Mouse (Mus musculus): Measurements from ENCODE around the gene Fzd5. TPM values are rescaled to one million over a fixed set of nuclear protein-coding genes. Genes with fewer than 3 reads are reported as not detected.

The Fzd5 gene
- 127 and 141 TPM in 2 replicates for polyA plus RNA-seq (2012; rRNA removed)

GRCm38 (mm10) chr1:64737502-64738179, at the start of gene Fzd5:
Gene Fzd5 (minus strand): TSS chr1:64737751.

GRCm38 (mm10) chr1:64690213-64691013, 47.1 kb downstream of the Fzd5 start, which contains the start of gene Ccnyl1:
Gene Ccnyl1 (plus strand): TSS chr1:64690455.

Other genes starting within 250 kb of the Fzd5 start
- 12.8 and 17.8 TPM in 2 replicates for gene Creb1, start 205.1 kb downstream of the Fzd5 start, polyA plus RNA-seq (2012; rRNA removed)
- 9.0 and 12.1 TPM in 2 replicates for gene Mettl21a, start 120.5 kb downstream of the Fzd5 start, polyA plus RNA-seq (2012; rRNA removed)
- 23.0 and 37.2 TPM in 2 replicates for gene Ccnyl1, start 47.3 kb downstream of the Fzd5 start, polyA plus RNA-seq (2012; rRNA removed)
- 1.4 and 1.5 TPM in 2 replicates for gene Plekhm3, start 219.1 kb upstream of the Fzd5 start, polyA plus RNA-seq (2012; rRNA removed)